Mouse (Mus musculus) liver, embryonic 14.5 days (tissue): Measurements from ENCODE around the gene Ppfia3. TPM values are rescaled to one million over a fixed set of nuclear protein-coding genes. Genes with fewer than 3 reads are reported as not detected.
A peak's percentile ranks its signal among the peaks of the same experiment; 100 is the strongest.

Source experiments
- ATAC-seq: fragments of 200-750 bp; cut with Nextera tagmentation; 2 replicates; pipeline ENCODE4 v1.8.0; 2017; ENCODE audit warnings: moderate number of reproducible peaks, mild to moderate bottlenecking, moderate library complexity; ENCODE audit not compliant: insufficient read depth
- DNase-seq, 3 experiments: peaks; one replicate each; pipeline ENCODE4 v3.0.0-alpha.2; 2012 to 2013; ENCODE audit warnings: low read depth in 3 of 3, low spot score in 3 of 3
- H3K27ac ChIP-seq: fragments of 300-500 bp; sonication (generic); 2 replicates; pipeline ENCODE4 v1.5.1; 2014; ENCODE audit warnings: moderate library complexity, mild to moderate bottlenecking, control low read depth, inconsistent platforms
- H3K27me3 ChIP-seq: fragments of 300-500 bp; sonication (generic); 2 replicates; pipeline ENCODE4 v1.6.1; 2014; ENCODE audit warnings: mild to moderate bottlenecking, low read length, moderate library complexity; ENCODE audit not compliant: control insufficient read depth, insufficient read depth
- H3K36me3 ChIP-seq: fragments of 300-500 bp; sonication (generic); replicated peaks from 2 replicates; pipeline ENCODE4 v1.6.1; 2014; ENCODE audit warnings: low read depth; ENCODE audit not compliant: control insufficient read depth, insufficient read depth
- H3K4me1 ChIP-seq, 2 experiments: fragments of 200-500 bp in 1 of 2; fragments of 300-500 bp in 1 of 2; sonication (generic) in 1 of 2; replicated peaks; 2 replicates each; pipeline ENCODE4 v1.6.1; 2012 to 2014; ENCODE audit warnings: antibody characterized with exemption in 1 of 2, inconsistent platforms in 1 of 2, low read length in 1 of 2; ENCODE audit not compliant: control insufficient read depth in 2 of 2, insufficient read depth in 2 of 2
- H3K4me2 ChIP-seq: fragments of 300-500 bp; sonication (generic); 2 replicates; pipeline ENCODE4 v1.6.1; 2014; ENCODE audit warnings: low read depth, mild to moderate bottlenecking, control low read depth, moderate library complexity
- H3K4me3 ChIP-seq, 2 experiments: fragments of 200-500 bp in 1 of 2; fragments of 300-500 bp in 1 of 2; sonication (generic) in 1 of 2; 2 replicates each; pipeline ENCODE4 v1.5.1; 2012 to 2014; ENCODE audit warnings: low read depth in 2 of 2, low read length in 2 of 2, mild to moderate bottlenecking in 2 of 2, control low read depth in 1 of 2, inconsistent platforms in 1 of 2, moderate library complexity in 1 of 2; ENCODE audit not compliant: insufficient read depth in 1 of 2
- H3K9ac ChIP-seq: fragments of 300-500 bp; sonication (generic); replicated peaks from 2 replicates; pipeline ENCODE4 v1.6.1; 2014; ENCODE audit warnings: mild to moderate bottlenecking, control low read depth, moderate library complexity
- H3K9me3 ChIP-seq: fragments of 300-500 bp; sonication (generic); 2 replicates; pipeline ENCODE4 v1.6.1; 2016; ENCODE audit warnings: low read length, mixed read lengths; ENCODE audit not compliant: control insufficient read depth
- CTCF ChIP-seq: IDR thresholded peaks from 2 replicates; pipeline ENCODE4 v1.5.1; 2016; ENCODE audit warnings: antibody characterized with exemption, low read depth, control low read depth
- EP300 ChIP-seq: IDR thresholded peaks from 2 replicates; pipeline ENCODE4 v1.6.1; 2016; ENCODE audit warnings: antibody characterized with exemption, low read depth
- WGBS: fragments of 180-500 bp; shearing (Covaris S2); extraction: QIAGEN DNeasy Blood & Tissue Kit; methylation state at CpG from one replicate; pipeline ENCODE4 v1.1.7; 2014; ENCODE audit not compliant: insufficient replicate concordance; 5-methylcytosine and 5-hydroxymethylcytosine counted together
- polyA plus RNA-seq, 2 experiments: library from polyadenylated mRNA; depleted of rRNA in 1 of 2; stranded (reverse) in 1 of 2; unstranded in 1 of 2; fragments of >200 nt; fragmentation: Nextera tagmentation in 1 of 2; extraction: Ambion mirVana in 1 of 2; gene quantifications; 2 replicates each; pipeline versions ENCODE4 v1.2.1 to v1.2.3; 2012 to 2014

The Ppfia3 gene
- polyA plus RNA-seq (2012; rRNA removed) (0.21 and 0.22 TPM in 2 replicates), polyA plus RNA-seq (2014; fragmentation: Nextera tagmentation; extraction: Ambion mirVana) (0.25 TPM in 1 of 2 replicates, not detected in the other)

DNA sequence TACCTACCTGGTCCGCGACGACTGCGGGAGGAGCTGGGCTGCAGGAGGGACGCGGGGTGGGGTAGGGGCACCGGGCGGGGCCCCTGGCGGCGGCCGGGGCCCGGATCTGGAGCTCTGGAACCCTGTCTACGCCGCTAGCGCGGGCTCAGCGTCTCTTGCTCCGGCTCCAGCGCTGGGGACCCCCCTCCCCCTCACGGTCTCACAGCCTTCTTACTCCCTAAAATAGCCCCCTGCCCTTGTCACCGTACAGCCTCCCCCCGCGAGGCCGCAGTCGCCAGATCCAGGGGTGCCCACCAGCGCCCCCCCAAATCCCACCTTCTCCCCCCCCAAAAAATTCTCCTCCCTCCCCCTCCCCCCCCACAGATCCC lies at the start of gene Ppfia3:
TSS of gene Ppfia3 (minus strand) at position 368 of the 368 bp plus-strand sequence.
- no peak for ATAC-seq
- H3K27me3 ChIP-seq: peaks cover 72% of the 10 kb centered on the region
- no peak for DNase-seq
- TF ChIP-seq EP300 (no peak), CTCF (no peak)
- no peak within 1 kb of the TSS for H3K27ac ChIP-seq
- H3K9ac ChIP-seq: peak within 1 kb of the TSS; percentile 58
- peak within 1 kb of the TSS; percentile 54 to 57 for H3K4me3 ChIP-seq
- H3K4me1 ChIP-seq: peaks cover 9 to 10% of the 10 kb centered on the region in 2 experiments
- no peaks in the 10 kb centered on the region for H3K36me3 ChIP-seq
- no peaks in the 10 kb centered on the region for H3K9me3 ChIP-seq
- peak within 1 kb of the TSS; percentile 83 for H3K4me2 ChIP-seq
- WGBS: under 1% methylated on average over 25 of the region's 26 CpGs

DNA sequence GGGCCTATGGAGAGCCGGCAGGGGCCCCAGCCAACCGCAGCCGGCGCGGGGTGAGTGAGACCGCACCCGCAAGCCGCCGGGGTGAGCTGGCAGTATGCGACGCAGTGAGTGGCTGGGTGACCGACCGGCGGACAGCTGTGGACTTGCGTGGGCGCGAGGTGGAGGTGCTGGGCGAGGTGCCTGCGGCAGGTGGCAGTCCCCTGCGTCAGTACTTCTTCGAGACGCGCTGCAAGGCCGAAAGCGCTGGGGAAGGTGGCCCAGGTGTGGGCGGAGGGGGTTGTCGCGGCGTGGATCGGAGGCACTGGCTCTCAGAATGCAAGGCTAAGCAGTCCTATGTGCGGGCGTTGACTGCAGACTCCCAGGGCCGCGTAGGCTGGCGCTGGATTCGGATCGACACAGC lies 48.8 kb upstream of the Ppfia3 start:
- no peaks in the 10 kb centered on the region for H3K9me3 ChIP-seq
- DNase-seq: no peak
- 9% methylated on average over 37 of the region's 37 CpGs for WGBS
- peaks cover 82% of the 10 kb centered on the region for H3K27me3 ChIP-seq
- no peaks in the 10 kb centered on the region for H3K4me1 ChIP-seq
- H3K27ac ChIP-seq: no peak overlapping the region
- no peak overlapping the region for H3K9ac ChIP-seq
- H3K4me2 ChIP-seq: no peak overlapping the region
- ATAC-seq: no peak
- TF ChIP-seq CTCF (no peak), EP300 (no peak)
- H3K36me3 ChIP-seq: no peaks in the 10 kb centered on the region
- H3K4me3 ChIP-seq: no peak overlapping the region

DNA sequence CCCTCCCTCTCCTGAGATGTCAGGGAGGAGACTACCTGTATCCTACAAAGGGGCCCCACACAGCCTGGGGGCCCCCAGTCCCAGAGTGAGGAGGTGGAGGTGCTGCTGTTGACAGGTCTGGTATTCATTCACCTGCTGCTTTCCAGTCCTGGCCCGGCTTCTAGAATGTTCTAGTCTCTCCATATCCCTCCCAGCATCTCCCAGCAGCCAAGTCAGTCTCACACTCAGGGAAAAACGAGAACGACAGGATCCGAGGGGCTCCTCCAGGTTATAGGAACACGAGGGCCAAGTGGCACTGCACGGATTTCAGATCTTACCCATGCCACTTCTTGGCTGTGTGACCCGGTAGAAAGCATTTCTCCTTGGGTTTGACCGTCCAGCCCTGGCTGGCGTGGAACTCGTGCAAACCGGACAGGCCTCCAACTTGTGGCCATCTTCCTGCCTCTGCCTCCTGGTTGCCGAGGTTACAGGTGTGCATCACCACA lies 48.0 kb upstream of the Ppfia3 start:
- H3K4me3 ChIP-seq: no peak overlapping the region
- peaks cover 90% of the 10 kb centered on the region for H3K27me3 ChIP-seq
- 22% methylated on average over 12 of the region's 12 CpGs for WGBS
- H3K4me1 ChIP-seq: no peaks in the 10 kb centered on the region
- no peak overlapping the region for H3K27ac ChIP-seq
- DNase-seq (no peak), ATAC-seq (no peak)
- H3K9me3 ChIP-seq: no peaks in the 10 kb centered on the region
- H3K36me3 ChIP-seq: no peaks in the 10 kb centered on the region
- no peak overlapping the region for H3K4me2 ChIP-seq
- no peak overlapping the region for H3K9ac ChIP-seq
- TF ChIP-seq EP300 (no peak), CTCF (no peak)

DNA sequence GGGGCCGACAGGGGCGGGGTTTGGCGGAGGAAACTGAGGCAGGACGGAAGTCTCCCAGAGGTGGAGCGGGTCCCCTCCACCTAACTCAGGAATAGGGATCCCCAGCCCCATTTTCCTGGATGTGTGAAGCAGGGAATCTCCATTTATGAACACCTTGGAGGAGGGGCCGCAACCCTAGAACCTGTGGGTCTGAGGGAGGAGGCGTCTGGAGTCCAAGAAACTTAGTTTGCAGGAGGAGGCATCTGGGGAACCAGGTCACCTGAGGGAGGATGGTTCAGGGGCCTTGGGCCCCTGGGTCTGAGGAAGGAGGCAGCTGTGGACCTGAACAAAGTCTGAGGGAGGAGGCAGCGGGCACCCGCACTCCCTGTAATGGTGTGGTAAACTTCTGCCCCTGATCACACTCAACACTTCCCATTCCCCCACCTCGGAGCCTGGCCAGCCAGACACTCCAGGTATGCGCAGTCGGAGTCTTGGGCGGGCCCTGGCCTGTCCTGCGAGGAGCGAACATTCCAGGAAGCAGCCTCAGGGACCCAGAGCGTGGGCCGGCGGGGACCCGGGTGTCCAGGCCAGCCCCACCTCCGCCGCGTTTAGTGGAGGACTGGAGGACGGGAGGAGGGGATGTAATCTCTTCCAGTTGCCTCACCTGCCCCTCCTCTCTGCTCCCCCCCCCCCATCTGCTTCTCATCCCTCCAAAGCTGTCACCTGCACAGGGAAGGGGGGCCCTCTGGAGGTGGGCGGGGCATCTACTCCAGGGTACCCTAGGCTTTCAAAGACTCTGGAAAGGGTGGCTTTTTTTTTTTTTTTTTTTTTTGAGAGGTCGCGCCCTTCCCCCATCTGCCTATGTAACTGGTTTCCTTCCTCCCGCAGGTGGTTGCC lies 47.3 kb upstream of the Ppfia3 start:
- H3K9ac ChIP-seq: no peak overlapping the region
- peaks cover 96% of the 10 kb centered on the region for H3K27me3 ChIP-seq
- peak overlapping the region in 1 of 2 experiments; percentile 43; a peak in 2 of 4 replicates for H3K4me3 ChIP-seq
- no peaks in the 10 kb centered on the region for H3K36me3 ChIP-seq
- no peaks in the 10 kb centered on the region for H3K4me1 ChIP-seq
- no peak for TF ChIP-seq CTCF
- no peak for TF ChIP-seq EP300
- WGBS: 2% methylated on average over 27 of the region's 27 CpGs
- no peak for ATAC-seq
- H3K4me2 ChIP-seq: peak overlapping the region; percentile 59
- no peak overlapping the region for H3K27ac ChIP-seq
- H3K9me3 ChIP-seq: no peaks in the 10 kb centered on the region
- DNase-seq: no peak

DNA sequence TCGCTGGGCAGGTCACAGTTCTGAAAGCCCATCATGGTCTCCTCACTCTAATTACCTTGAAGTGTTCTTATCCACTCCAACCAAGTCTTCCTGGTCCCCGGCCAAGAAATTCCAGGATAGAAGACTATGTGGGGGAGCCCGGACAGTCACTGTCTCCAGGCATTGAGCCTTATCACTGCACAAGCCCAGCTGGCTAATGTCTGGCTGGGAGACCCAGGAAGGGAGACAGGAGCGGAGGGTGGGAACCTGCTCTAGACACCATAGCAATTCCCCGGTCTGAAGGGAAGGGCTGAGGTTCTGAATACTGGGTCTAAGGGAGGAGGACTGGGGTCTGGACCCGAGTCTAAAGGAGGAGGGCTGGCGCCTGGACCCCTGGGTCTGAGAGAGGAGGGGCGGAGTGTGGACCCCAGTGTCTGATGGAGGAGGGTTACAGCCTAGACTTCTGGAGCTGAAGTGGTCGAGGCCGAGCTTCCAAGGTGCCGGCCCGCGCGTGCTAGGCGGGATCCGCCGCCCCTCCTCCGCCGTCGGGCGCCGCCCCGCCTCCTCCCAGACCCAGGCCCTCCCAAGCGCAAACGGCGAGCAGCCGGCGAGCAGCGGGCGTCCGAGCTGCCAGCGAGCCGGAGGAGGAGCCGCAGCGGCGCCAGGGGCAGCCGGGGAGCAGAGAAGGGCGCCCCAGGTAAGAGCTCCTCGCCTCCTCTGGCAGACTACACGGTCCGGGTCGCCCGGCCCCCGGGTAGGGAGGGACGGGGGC lies 46.5 kb upstream of the Ppfia3 start, which contains the start of gene Ntf5:
TSS of gene Ntf5 (plus strand) at position 583 of the 751 bp plus-strand sequence.
- H3K4me3 ChIP-seq: peak within 1 kb of the TSS in 1 of 2 experiments; percentile 43; a peak in 2 of 4 replicates

More for the DNA sequence above, 46.5 kb upstream of the Ppfia3 start, which contains the start of gene Ntf5:
- H3K4me1 ChIP-seq: no peaks in the 10 kb centered on the region
- TF ChIP-seq EP300 (no peak), CTCF (no peak)
- H3K4me2 ChIP-seq: peak within 1 kb of the TSS; percentile 59
- ATAC-seq (no peak), DNase-seq (no peak)
- H3K27me3 ChIP-seq: peaks cover 96% of the 10 kb centered on the region
- no peak within 1 kb of the TSS for H3K9ac ChIP-seq
- H3K36me3 ChIP-seq: no peaks in the 10 kb centered on the region
- 4% methylated on average over 43 of the region's 45 CpGs for WGBS
- no peaks in the 10 kb centered on the region for H3K9me3 ChIP-seq
- no peak within 1 kb of the TSS for H3K27ac ChIP-seq
